Mouse (Mus musculus) MEL (cell line): ENCODE results near the gene Nkd1.

Experiments
- BHLHE40 ChIP-seq: IDR thresholded peaks from 2 replicates; pipeline ENCODE4 v1.6.1; 2012; ENCODE audit warnings: low read depth, mild to moderate bottlenecking, inconsistent platforms, low read length, improper control_type of control experiment, borderline replicate concordance
- CTCF ChIP-seq, 3 experiments: IDR thresholded peaks in 2 of 3; conservative IDR thresholded peaks in 1 of 3; 2 replicates each; pipeline ENCODE4 v1.5.1; 2011 to 2012; ENCODE audit warnings: low read length in 3 of 3, low read depth in 2 of 3, mild to moderate bottlenecking in 2 of 3, improper control_type of control experiment in 1 of 3, inconsistent platforms in 1 of 3, mixed read lengths in 1 of 3, moderate library complexity in 1 of 3; ENCODE audit not compliant: control insufficient read depth in 1 of 3, insufficient read depth in 1 of 3, poor library complexity in 1 of 3, severe bottlenecking in 1 of 3
- E2F4 ChIP-seq: IDR thresholded peaks from 2 replicates; pipeline ENCODE4 v1.6.1; 2011; ENCODE audit warnings: low read depth, low read length, improper control_type of control experiment, borderline replicate concordance
- EP300 ChIP-seq, 2 experiments: IDR thresholded peaks; 2 replicates each; pipeline ENCODE4 v1.6.1; 2011; ENCODE audit warnings: improper control_type of control experiment in 2 of 2, low read length in 2 of 2, low read depth in 1 of 2, mild to moderate bottlenecking in 1 of 2
- GABPA ChIP-seq: IDR thresholded peaks from 2 replicates; pipeline ENCODE4 v1.6.1; 2012; ENCODE audit warnings: low read depth, mild to moderate bottlenecking, inconsistent platforms, low read length, improper control_type of control experiment, moderate library complexity
- MEF2A ChIP-seq: IDR thresholded peaks from 2 replicates; pipeline ENCODE4 v1.6.1; 2014; ENCODE audit warnings: low read depth, mild to moderate bottlenecking, inconsistent platforms, low read length, improper control_type of control experiment; ENCODE audit not compliant: poor library complexity, insufficient replicate concordance, severe bottlenecking; ENCODE audit errors: extremely low read depth
- POLR2A ChIP-seq, 2 experiments: IDR thresholded peaks; 2 replicates each; pipeline ENCODE4 v1.6.1; 2011 to 2012; ENCODE audit warnings: low read length in 2 of 2, mild to moderate bottlenecking in 2 of 2, control low read depth in 1 of 2, improper control_type of control experiment in 1 of 2, low read depth in 1 of 2, moderate library complexity in 1 of 2; ENCODE audit not compliant: control insufficient read depth in 1 of 2, insufficient read depth in 1 of 2, poor library complexity in 1 of 2
- RAD21 ChIP-seq: IDR thresholded peaks from 2 replicates; pipeline ENCODE4 v1.6.1; 2011; ENCODE audit warnings: mild to moderate bottlenecking, low read depth, low read length, improper control_type of control experiment
- TAL1 ChIP-seq: IDR thresholded peaks from 2 replicates; pipeline ENCODE4 v1.6.1; 2012; ENCODE audit warnings: mild to moderate bottlenecking, inconsistent platforms, low read length, moderate library complexity, mixed read lengths
- ZKSCAN1 ChIP-seq: IDR thresholded peaks from 2 replicates; pipeline ENCODE4 v1.6.1; 2012; ENCODE audit warnings: low read depth, mild to moderate bottlenecking, inconsistent platforms, low read length, improper control_type of control experiment, moderate library complexity

- TF ChIP-seq GABPA = no peak
- TF ChIP-seq TAL1 = no peak
- TF ChIP-seq EP300 (IDR thresholded peaks at IDR 0.05; ENCODE audit: low read depth in 1 of 2, low read length in 2 of 2) = no peak
- no peak for TF ChIP-seq CTCF (IDR thresholded peaks at IDR 0.05 in 2 of 3, conservative IDR thresholded peaks at IDR 0.05 in 1 of 3; ENCODE audit: control insufficient read depth in 1 of 3, insufficient read depth in 1 of 3, low read depth in 2 of 3, low read length in 3 of 3, poor library complexity in 1 of 3, severe bottlenecking in 1 of 3)
- TF ChIP-seq MEF2A = no peak
- TF ChIP-seq POLR2A (IDR thresholded peaks at IDR 0.05; ENCODE audit: control insufficient read depth in 1 of 2, insufficient read depth in 1 of 2, low read depth in 1 of 2, low read length in 2 of 2, poor library complexity in 1 of 2) = no peak
- TF ChIP-seq ZKSCAN1 = no peak
- no peak for TF ChIP-seq RAD21
- TF ChIP-seq E2F4 = no peak
- TF ChIP-seq BHLHE40 = no peak
These were observed 69.1 kb downstream of the Nkd1 start for GRCm38 (mm10) chr8:88590226-88590625.
